Mouse (Mus musculus) kidney, embryonic 16.5 days (tissue): ENCODE results near the gene Smim10l2a. TPM values are rescaled to one million over a fixed set of nuclear protein-coding genes. Genes with fewer than 3 reads are reported as not detected.

Experiments used
- ATAC-seq: fragments of 200-750 bp; cut with Nextera tagmentation; 2 replicates; pipeline ENCODE4 v1.8.0; 2017; ENCODE audit warnings: moderate TSS enrichment; ENCODE audit not compliant: low FRiP score, low TSS enrichment
- H3K27ac ChIP-seq: fragments of 300-500 bp; sonication (generic); 2 replicates; pipeline ENCODE4 v1.5.1; 2014; ENCODE audit warnings: low read length
- H3K27me3 ChIP-seq: fragments of 300-500 bp; sonication (generic); 2 replicates; pipeline ENCODE4 v1.6.1; 2014; ENCODE audit warnings: low read length, control low read depth, mixed read lengths; ENCODE audit not compliant: insufficient read depth
- H3K36me3 ChIP-seq: fragments of 300-500 bp; sonication (generic); 2 replicates; pipeline ENCODE4 v1.6.1; 2014; ENCODE audit warnings: low read length, control low read depth, mixed read lengths; ENCODE audit not compliant: insufficient read depth
- H3K4me1 ChIP-seq: fragments of 300-500 bp; sonication (generic); 2 replicates; pipeline ENCODE4 v1.6.1; 2014; ENCODE audit warnings: low read length, control low read depth, mixed read lengths; ENCODE audit not compliant: insufficient read depth
- H3K4me2 ChIP-seq: fragments of 300-500 bp; sonication (generic); replicated peaks from 2 replicates; pipeline ENCODE4 v1.6.1; 2014; ENCODE audit warnings: low read depth, low read length
- H3K4me3 ChIP-seq: fragments of 300-500 bp; sonication (generic); 2 replicates; pipeline ENCODE4 v1.5.1; 2014; ENCODE audit warnings: mild to moderate bottlenecking, low read length
- H3K9ac ChIP-seq: fragments of 300-500 bp; sonication (generic); replicated peaks from 2 replicates; pipeline ENCODE4 v1.6.1; 2014; ENCODE audit warnings: low read length
- H3K9me3 ChIP-seq: fragments of 300-500 bp; sonication (generic); 2 replicates; pipeline ENCODE4 v1.6.1; 2016; ENCODE audit warnings: low read length, control low read depth
- WGBS: fragments of 180-500 bp; shearing (Covaris S2); extraction: QIAGEN DNeasy Blood & Tissue Kit; methylation state at CpG from one replicate; pipeline ENCODE4 v1.1.7; 2014; 5-methylcytosine and 5-hydroxymethylcytosine counted together
- polyA plus RNA-seq: library from polyadenylated mRNA; unstranded; fragments of >200 nt; fragmentation: Nextera tagmentation; extraction: Ambion mirVana; gene quantifications from 2 replicates; pipeline ENCODE4 v1.2.1, GENCODE M21; 2015

The Smim10l2a gene
- polyA plus RNA-seq, 1 experiment from 2014 or later = 8.0 TPM

- no peak overlapping the region for H3K9ac ChIP-seq
- H3K36me3 ChIP-seq = no peaks in the 10 kb centered on the region
- no peak overlapping the region for H3K27ac ChIP-seq
- no peak for ATAC-seq
- no peak overlapping the region for H3K4me3 ChIP-seq
- H3K4me1 ChIP-seq = no peaks in the 10 kb centered on the region
- no peaks in the 10 kb centered on the region for H3K9me3 ChIP-seq
- H3K4me2 ChIP-seq = no peak overlapping the region
- 62% methylated on average over 5 of the region's 5 CpGs for WGBS
- no peaks in the 10 kb centered on the region for H3K27me3 ChIP-seq
These were observed 31.7 kb downstream of the Smim10l2a start for GRCm38 (mm10) chrX:56406128-56406527.

GRCm38 (mm10) chrX:56416277-56416676 lies 41.9 kb downstream of the Smim10l2a start:
- Histone ChIP-seq H3K27ac (no peak overlapping the region), H3K9me3 (no peaks in the 10 kb centered on the region), H3K4me3 (no peak overlapping the region), H3K27me3 (no peaks in the 10 kb centered on the region), H3K4me2 (no peak overlapping the region), H3K9ac (no peak overlapping the region), H3K36me3 (no peaks in the 10 kb centered on the region), H3K4me1 (no peaks in the 10 kb centered on the region)
- 68% methylated on average over 3 of the region's 3 CpGs for WGBS
- ATAC-seq = no peak

GRCm38 (mm10) chrX:56417541-56417940 lies 43.2 kb downstream of the Smim10l2a start:
- no peak overlapping the region for H3K4me3 ChIP-seq
- ATAC-seq = no peak
- 61% methylated on average over 4 of the region's 4 CpGs for WGBS

More at GRCm38 (mm10) chrX:56417541-56417940, 43.2 kb downstream of the Smim10l2a start:
- Histone ChIP-seq H3K27me3 (no peaks in the 10 kb centered on the region), H3K9ac (no peak overlapping the region), H3K9me3 (no peaks in the 10 kb centered on the region), H3K36me3 (no peaks in the 10 kb centered on the region), H3K4me2 (no peak overlapping the region), H3K27ac (no peak overlapping the region), H3K4me1 (no peaks in the 10 kb centered on the region)

Other genes with a start within 250 kb of the Smim10l2a start
- gene 3830403N18Rik, start 238.0 kb upstream of the Smim10l2a start, polyA plus RNA-seq = 0.26 and 0.28 TPM in 2 replicates
- gene Gm773, start 161.7 kb upstream of the Smim10l2a start, polyA plus RNA-seq = 0.21 TPM in 1 of 2 replicates, not detected in the other
- 9.0 and 10.4 TPM in 2 replicates for gene Zfp449, start 28.2 kb upstream of the Smim10l2a start, polyA plus RNA-seq
- 2.0 and 3.5 TPM in 2 replicates for gene Gm2174, start 73.4 kb downstream of the Smim10l2a start, polyA plus RNA-seq
- 31.9 and 32.2 TPM in 2 replicates for gene Ints6l, start 80.3 kb downstream of the Smim10l2a start, polyA plus RNA-seq
- not detected in 2 replicates for gene Gm10477, start 150.2 kb downstream of the Smim10l2a start, polyA plus RNA-seq
- not detected in 2 replicates for gene Gm648, start 175.0 kb downstream of the Smim10l2a start, polyA plus RNA-seq
- 28.7 and 32.5 TPM in 2 replicates for gene Mmgt1, start 223.5 kb downstream of the Smim10l2a start, polyA plus RNA-seq
- gene Slc9a6, start 235.2 kb downstream of the Smim10l2a start, polyA plus RNA-seq = 13.1 and 13.5 TPM in 2 replicates